Mouse (Mus musculus): ENCODE data around the gene Tatdn2. TPM values are rescaled to one million over a fixed set of nuclear protein-coding genes. Genes with fewer than 3 reads are reported as not detected.
A peak's percentile ranks its signal among the peaks of the same experiment; 100 is the strongest.

Tatdn2 gene
- total RNA-seq (2021) = 10 to 100 TPM; 79.2 to 90.2 TPM

GRCm38 (mm10) chr6:113696582-113697221, at the start of gene Tatdn2:
Tatdn2 (plus strand) TSS chr6:113697050.
- DNase-seq (ENCODE audit: extremely low spot score in 1 of 2, low spot score in 2 of 2) = peak; percentile 96 to 98
- intact Hi-C loops (cut with DNase I) = loop anchor here (2.0 kb wide), 1 partner anchor 58 kb away; the partner anchor contains the start of gene Irak2

- peak in 1 of 2 experiments; percentile 50 for DNase-seq (ENCODE audit: extremely low spot score in 1 of 2, low spot score in 2 of 2)
- intact Hi-C loops (cut with DNase I) = no loop called here
Observed at GRCm38 (mm10) chr6:113649346-113650196, 47.3 kb upstream of the Tatdn2 start.

- no peak for DNase-seq (ENCODE audit: extremely low spot score in 1 of 2, low spot score in 2 of 2)
- intact Hi-C loops (cut with DNase I) = no loop called here
Observed at GRCm38 (mm10) chr6:113650197-113650640, 46.6 kb upstream of the Tatdn2 start.

- intact Hi-C loops (cut with DNase I) = no loop called here
- no peak for DNase-seq (ENCODE audit: extremely low spot score in 1 of 2, low spot score in 2 of 2)
Observed at GRCm38 (mm10) chr6:113651626-113652025, 45.2 kb upstream of the Tatdn2 start.

- intact Hi-C loops (cut with DNase I) = no loop called here
- no peak for DNase-seq (ENCODE audit: extremely low spot score in 1 of 2, low spot score in 2 of 2)
Observed at GRCm38 (mm10) chr6:113653551-113653950, 43.3 kb upstream of the Tatdn2 start.

GRCm38 (mm10) chr6:113654102-113654501, 42.7 kb upstream of the Tatdn2 start:
- intact Hi-C loops (cut with DNase I) = no loop called here
- DNase-seq (ENCODE audit: extremely low spot score in 1 of 2, low spot score in 2 of 2) = no peak

- no peak for DNase-seq (ENCODE audit: extremely low spot score in 1 of 2, low spot score in 2 of 2)
- intact Hi-C loops (cut with DNase I) = no loop called here
Observed at GRCm38 (mm10) chr6:113654753-113655397, 42.0 kb upstream of the Tatdn2 start.

GRCm38 (mm10) chr6:113655475-113655874, 41.4 kb upstream of the Tatdn2 start:
- no peak for DNase-seq (ENCODE audit: extremely low spot score in 1 of 2, low spot score in 2 of 2)
- intact Hi-C loops (cut with DNase I) = no loop called here

- intact Hi-C loops (cut with DNase I) = no loop called here
- DNase-seq (ENCODE audit: extremely low spot score in 1 of 2, low spot score in 2 of 2) = no peak
Observed at GRCm38 (mm10) chr6:113656847-113657246, 40.0 kb upstream of the Tatdn2 start.

GRCm38 (mm10) chr6:113658226-113658625, 38.6 kb upstream of the Tatdn2 start:
- intact Hi-C loops (cut with DNase I) = no loop called here
- DNase-seq (ENCODE audit: extremely low spot score in 1 of 2, low spot score in 2 of 2) = peak in 1 of 2 experiments; percentile 78

GRCm38 (mm10) chr6:113659648-113660491, 37.0 kb upstream of the Tatdn2 start:
- intact Hi-C loops (cut with DNase I) = no loop called here
- no peak for DNase-seq (ENCODE audit: extremely low spot score in 1 of 2, low spot score in 2 of 2)

- no peak for DNase-seq (ENCODE audit: extremely low spot score in 1 of 2, low spot score in 2 of 2)
- intact Hi-C loops (cut with DNase I) = no loop called here
Observed at GRCm38 (mm10) chr6:113660492-113661352, 36.1 kb upstream of the Tatdn2 start.

GRCm38 (mm10) chr6:113661353-113662241, 35.3 kb upstream of the Tatdn2 start:
- DNase-seq (ENCODE audit: extremely low spot score in 1 of 2, low spot score in 2 of 2) = peak in 1 of 2 experiments; percentile 69
- intact Hi-C loops (cut with DNase I) = no loop called here

- DNase-seq (ENCODE audit: extremely low spot score in 1 of 2, low spot score in 2 of 2) = no peak
- intact Hi-C loops (cut with DNase I) = no loop called here
Observed at GRCm38 (mm10) chr6:113662964-113663700, 33.7 kb upstream of the Tatdn2 start.

- intact Hi-C loops (cut with DNase I) = no loop called here
- DNase-seq (ENCODE audit: extremely low spot score in 1 of 2, low spot score in 2 of 2) = no peak
Observed at GRCm38 (mm10) chr6:113664305-113664704, 32.5 kb upstream of the Tatdn2 start.

GRCm38 (mm10) chr6:113667611-113668122, 29.2 kb upstream of the Tatdn2 start:
- intact Hi-C loops (cut with DNase I) = no loop called here
- DNase-seq (ENCODE audit: extremely low spot score in 1 of 2, low spot score in 2 of 2) = no peak

Measured in left cerebral cortex, postnatal 10 days (tissue).